Mouse (Mus musculus) cerebellum, postnatal 4 days (tissue): ENCODE measurements around the gene Ino80.

Source experiments
- DNase-seq, 2 experiments: peaks; one replicate each; pipeline ENCODE4 v3.0.0; 2022; ENCODE audit warnings: low spot score in 2 of 2, mixed read lengths in 1 of 2

The Ino80 gene

DNA sequence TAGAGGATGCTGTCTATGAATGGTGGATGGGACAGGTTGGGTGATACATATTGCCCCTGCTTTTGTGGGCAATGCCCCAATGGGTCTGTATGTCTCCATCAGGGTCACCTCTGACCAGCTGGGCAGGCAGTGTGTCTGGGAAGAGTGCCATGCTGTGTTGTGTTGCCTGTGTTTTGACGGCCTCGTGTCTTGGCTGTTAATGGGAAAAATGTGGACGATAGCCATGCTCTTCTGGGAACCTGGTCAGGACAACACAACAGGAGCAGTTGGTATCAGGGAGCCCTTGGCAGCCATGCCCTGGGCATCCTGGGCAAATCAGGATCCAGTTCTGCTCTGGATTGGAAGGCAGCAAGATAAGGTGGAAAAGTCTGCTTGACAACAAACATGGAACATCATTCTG is 122.4 kb downstream of the Ino80 start:
- DNase-seq: peak in 1 of 2 experiments; percentile 52

DNA sequence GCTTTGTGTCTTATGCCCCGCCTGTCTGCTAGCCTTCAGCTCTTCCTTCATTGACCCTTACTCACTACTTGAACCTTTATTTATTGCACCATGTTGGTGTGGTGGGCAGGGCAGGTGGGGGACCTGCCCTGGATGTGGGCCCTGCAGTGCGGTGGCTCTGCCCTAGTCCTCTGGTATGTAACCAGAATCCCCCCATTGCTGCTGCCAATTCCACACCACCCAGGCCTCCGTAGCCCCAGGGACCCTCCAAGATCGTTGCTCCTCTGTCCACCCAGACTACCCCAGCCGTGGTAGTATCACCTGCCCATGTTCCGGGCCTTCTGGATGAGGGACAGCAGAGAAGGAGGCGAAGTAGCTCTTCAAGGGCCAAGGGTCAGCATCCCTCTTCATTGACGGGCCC is 123.8 kb downstream of the Ino80 start:
- no peak for DNase-seq

- DNase-seq: peak; percentile 78 to 88
These were observed 126.7 kb downstream of the Ino80 start, which contains the start of gene Chac1 for GRCm38 (mm10) chr2:119350555-119351486. TSS of gene Chac1 (plus strand) at chr2:119351229.

DNA sequence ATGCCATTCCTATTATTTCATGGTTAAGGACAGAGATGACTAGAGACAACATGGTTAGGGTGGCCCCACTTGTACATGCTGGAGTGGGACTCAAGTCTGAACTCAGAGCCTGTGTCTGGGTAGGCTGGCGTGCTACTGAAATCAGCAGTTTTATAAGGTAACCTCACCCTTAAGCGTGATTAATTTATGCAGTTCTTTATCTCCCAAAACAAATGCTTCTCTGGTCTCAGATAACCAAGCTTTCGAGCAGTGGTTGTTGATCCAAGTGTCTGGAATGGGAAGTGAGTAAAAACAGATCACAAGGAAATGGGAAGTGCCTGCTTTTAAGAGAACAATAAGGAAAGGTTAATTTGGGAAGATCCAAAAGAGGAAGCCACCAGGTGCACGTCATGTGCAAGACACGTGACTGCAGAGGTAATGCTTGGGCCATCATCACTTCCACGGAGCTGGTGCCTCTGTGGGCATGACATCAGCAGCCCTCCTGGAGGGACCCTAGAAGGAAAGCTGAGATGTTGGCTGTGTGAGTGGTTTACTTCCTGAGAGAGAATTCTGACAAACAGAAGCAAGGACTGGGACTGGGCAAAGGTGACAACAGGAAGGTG is 132.8 kb downstream of the Ino80 start:
- DNase-seq: no peak

- peak; percentile 84 to 92 for DNase-seq
These were observed 139.8 kb downstream of the Ino80 start for GRCm38 (mm10) chr2:119337425-119338265.

GRCm38 (mm10) chr2:119336470-119336869 is 141.0 kb downstream of the Ino80 start:
- DNase-seq: no peak

GRCm38 (mm10) chr2:119336002-119336401 is 141.5 kb downstream of the Ino80 start:
- DNase-seq: no peak

GRCm38 (mm10) chr2:119335535-119335934 is 142.0 kb downstream of the Ino80 start:
- DNase-seq: no peak

DNA sequence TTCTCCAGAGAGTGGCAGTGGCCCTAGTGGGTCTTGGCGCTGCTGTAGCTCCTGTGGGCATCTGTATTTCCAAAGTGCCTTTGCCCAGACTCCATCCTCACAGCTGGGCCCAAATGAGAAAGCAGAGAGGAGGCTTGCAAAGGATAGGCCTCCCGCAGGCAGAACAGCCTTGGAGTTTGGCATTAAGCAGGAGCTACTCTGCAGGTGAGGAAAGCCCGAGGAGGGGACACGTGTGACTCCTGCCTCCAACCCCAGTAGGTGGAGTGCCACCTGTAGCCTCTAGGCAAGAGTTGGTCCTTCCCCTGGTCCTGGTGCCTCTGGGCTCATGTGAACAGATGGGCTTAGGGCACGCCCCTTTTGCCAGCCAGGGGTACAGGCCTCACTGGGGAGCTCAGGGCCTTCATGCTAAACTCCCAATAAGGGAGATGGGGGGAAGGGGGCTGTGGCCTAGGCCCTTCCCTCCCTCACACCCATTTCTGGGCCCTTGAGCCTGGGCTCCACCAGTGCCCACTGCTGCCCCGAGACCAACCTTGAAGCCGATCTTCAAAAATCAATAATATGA is 142.4 kb downstream of the Ino80 start:
- DNase-seq: no peak

- no peak for DNase-seq
These were observed 143.4 kb downstream of the Ino80 start for GRCm38 (mm10) chr2:119334135-119334534.

- DNase-seq: no peak
These were observed 145.3 kb downstream of the Ino80 start for GRCm38 (mm10) chr2:119332177-119332661.

DNA sequence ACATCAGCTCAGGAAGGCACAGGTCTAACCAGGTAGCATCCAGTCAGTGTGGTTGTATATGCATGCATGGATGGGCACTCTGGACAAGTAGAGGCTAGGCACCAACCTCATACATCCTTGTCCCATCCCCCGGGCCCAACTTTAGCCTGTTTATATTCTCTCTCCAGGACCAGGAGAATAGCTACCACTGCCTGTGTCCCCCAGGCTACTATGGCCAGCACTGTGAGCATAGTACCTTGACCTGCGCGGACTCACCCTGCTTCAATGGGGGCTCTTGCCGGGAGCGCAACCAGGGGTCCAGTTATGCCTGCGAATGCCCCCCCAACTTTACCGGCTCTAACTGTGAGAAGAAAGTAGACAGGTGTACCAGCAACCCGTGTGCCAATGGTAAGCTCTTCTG is 146.7 kb downstream of the Ino80 start:
- no peak for DNase-seq

GRCm38 (mm10) chr2:119329123-119329817 is 148.2 kb downstream of the Ino80 start:
- DNase-seq: no peak

DNA sequence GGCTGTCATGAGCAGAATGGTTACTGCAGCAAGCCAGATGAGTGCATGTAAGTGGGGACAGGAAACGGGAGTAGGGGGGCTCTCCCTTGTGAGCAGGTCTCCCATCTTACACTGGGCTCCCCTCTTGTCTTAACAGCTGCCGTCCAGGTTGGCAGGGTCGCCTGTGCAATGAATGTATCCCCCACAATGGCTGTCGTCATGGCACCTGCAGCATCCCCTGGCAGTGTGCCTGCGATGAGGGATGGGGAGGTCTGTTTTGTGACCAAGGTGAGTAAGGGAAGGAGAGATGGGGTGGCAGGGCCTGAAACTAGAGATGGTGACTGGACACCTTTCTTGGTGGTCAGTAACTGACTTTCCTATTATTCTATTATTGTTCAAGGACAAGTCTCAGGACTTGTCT is 148.9 kb downstream of the Ino80 start:
- DNase-seq: no peak

GRCm38 (mm10) chr2:119327942-119328526 is 149.5 kb downstream of the Ino80 start:
- DNase-seq: no peak

DNA sequence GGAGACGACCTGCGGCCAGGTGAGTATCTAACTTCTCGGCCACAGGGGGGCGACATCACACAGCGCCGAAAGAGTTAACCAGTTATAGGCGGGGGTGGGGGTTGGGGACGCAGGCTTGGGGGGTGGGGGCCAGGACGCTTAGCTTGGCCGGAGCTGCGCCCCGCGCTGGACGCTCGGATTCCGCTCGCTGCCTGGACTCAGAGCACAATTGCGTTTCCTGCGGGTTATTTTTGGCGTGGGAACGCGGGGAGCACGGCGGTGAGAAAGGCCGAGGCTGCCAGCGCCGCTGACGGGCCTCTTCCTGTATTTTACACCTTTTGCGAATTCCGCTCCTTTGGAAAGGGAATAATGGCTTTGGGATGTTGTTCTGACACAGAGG is 150.4 kb downstream of the Ino80 start:
- DNase-seq: peak in 1 of 2 experiments; percentile 60

DNA sequence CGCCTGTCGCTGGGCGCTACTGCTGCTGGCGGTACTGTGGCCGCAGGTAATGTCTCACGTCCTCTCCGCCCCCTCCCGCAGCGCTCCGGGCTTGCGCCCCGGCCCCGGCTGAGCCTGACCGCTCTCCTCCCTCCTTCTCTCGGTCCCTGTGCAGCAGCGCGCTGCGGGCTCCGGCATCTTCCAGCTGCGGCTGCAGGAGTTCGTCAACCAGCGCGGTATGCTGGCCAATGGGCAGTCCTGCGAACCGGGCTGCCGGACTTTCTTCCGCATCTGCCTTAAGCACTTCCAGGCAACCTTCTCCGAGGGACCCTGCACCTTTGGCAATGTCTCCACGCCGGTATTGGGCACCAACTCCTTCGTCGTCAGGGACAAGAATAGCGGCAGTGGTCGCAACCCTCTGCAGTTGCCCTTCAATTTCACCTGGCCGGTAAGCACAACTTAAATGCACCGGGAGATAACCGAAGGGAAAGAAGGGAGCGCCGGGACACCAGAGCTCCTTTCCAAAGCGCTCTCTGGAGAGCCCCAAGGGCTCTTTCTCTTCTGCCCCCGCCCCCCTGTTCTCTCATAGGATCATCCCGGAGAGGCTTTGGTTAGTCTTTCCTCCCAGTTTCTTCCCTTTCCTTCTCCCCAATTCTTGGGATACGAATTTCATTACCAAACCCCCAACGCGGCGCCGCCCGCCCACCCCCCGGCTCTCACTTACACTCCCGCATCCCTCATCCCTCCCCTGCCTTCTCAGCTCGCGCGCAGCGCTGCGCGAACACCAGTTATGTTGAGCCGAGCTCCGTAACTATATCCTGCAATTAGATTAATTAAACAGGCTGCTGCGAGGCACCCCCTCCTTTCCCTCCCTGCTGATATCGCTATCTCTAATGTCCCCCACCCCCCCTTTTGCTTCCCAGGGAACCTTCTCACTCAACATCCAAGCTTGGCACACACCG is 151.1 kb downstream of the Ino80 start:
- DNase-seq: no peak

DNA sequence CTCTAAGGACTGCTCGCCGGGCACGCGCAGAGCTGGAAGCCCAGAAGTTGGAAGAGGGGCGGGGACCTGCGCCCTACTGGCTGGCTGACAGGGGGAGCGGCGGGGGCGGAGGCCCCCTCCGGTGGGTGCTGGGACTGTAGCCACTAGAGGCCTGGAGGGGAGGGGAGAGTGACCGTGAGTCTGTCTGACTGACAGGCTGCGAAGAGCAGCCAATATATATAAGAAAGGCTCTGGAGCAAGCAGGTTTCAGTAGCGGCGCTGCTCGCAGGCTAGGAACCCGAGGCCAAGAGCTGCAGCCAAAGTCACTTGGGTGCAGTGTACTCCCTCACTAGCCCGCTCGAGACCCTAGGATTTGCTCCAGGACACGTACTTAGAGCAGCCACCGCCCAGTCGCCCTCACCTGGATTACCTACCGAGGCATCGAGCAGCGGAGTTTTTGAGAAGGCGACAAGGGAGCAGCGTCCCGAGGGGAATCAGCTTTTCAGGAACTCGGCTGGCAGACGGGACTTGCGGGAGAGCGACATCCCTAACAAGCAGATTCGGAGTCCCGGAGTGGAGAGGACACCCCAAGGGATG is 151.8 kb downstream of the Ino80 start, which contains the start of gene Dll4:
Gene Dll4, plus strand, starts transcription at position 217 of the 576 bp plus-strand sequence.
- no peak for DNase-seq
